Mouse (Mus musculus) gastrocnemius, postnatal 14 days (tissue): ENCODE measurements around the gene Nrbf2. TPM values are rescaled to one million over a fixed set of nuclear protein-coding genes. Genes with fewer than 3 reads are reported as not detected.

Experiments
- DNase-seq: peaks from one replicate; pipeline ENCODE4 v3.0.0; 2021; ENCODE audit warnings: mixed read lengths
- intact Hi-C: fragments of 180-260 bp; cut with DNase I; formaldehyde crosslinking; loops from one replicate; pipeline ENCODE4 v1.15.1; 2025; ENCODE audit warnings: low total_unique reads
- long read RNA-seq, 2 experiments: library from polyadenylated mRNA; stranded (forward); transcript quantifications; one replicate each; pipeline ENCODE4 v2.0.0; 2021
- total RNA-seq, 2 experiments: library from RNA; stranded (reverse); gene quantifications; 2 replicates each; pipeline ENCODE4 v1.2.3; 2021

Gene Nrbf2
- 10 to 100 TPM in 1 of 2 experiments, 1 to 10 TPM in 1; 8.7 to 12.4 TPM for total RNA-seq
- long read RNA-seq, experiment 1, transcript Nrbf2-201 (4 exons, 1,813 nt) = major isoform, 25 of 31 reads
- long read RNA-seq, experiment 1, partial matches to known transcripts = 0 of 31 reads
- long read RNA-seq, experiment 1, other reads (novel, unspliced or antisense) = 6 of 31 reads
- long read RNA-seq, experiment 2, transcript Nrbf2-201 (4 exons, 1,813 nt) = major isoform, 24 of 26 reads
- long read RNA-seq, experiment 2, partial matches to known transcripts = 0 of 26 reads
- long read RNA-seq, experiment 2, other reads (novel, unspliced or antisense) = 2 of 26 reads

DNA sequence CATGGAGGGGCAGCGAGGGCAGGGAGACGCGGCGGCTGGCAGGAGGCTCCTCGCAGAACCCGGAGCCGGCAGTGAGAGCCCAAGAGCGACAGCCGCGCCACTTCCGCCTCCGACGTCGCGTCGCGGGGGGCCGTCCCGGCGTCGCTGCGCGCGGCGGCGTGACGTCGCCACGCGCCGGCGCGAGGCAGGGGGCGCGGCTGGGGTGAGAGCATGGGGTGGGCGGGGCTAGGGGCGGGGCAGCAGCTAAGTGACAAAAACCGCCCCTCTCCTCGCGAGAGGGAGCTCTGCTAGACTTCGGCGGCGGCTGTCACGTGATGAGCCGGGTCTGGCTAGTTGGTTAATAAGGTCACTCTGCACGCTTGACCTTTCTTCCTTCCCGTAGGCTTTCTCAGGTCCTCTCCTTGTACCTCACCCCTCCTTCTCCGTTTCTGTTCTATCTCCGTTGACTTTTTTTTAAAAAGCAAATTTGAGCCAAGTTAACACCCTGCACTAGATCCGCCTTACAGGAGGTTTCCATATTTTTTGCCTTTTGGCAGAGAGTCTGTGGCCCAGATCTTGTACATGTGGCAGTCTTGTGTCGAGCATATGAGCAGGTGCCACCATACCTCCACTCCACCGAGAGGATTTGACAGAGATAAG, at the start of gene Nrbf2:
Gene Nrbf2 (minus strand): TSS at position 130 of the 639 bp plus-strand sequence.
- intact Hi-C loops = no loop called here
- DNase-seq = peak; percentile 89

DNA sequence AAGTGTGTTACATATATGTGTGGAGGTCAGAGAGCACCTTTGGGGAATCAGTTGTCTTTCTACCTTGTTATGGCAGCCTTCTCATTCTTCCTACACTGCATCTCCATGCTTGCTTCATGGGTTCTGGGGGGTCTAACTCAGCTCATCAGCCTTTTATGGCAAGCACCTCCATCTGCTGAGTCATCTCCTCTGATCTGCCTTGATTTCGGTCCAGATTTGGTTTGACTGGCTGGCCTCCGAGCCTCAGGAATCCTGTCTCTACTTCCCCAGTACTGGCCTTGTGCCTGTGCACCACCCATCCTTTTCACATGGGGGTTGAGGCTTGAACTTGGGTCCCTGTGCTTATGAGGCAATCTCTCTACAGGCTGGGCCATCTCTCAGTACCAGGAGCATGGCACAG, 45.5 kb upstream of the Nrbf2 start:
- intact Hi-C loops = no loop called here
- no peak for DNase-seq

DNA sequence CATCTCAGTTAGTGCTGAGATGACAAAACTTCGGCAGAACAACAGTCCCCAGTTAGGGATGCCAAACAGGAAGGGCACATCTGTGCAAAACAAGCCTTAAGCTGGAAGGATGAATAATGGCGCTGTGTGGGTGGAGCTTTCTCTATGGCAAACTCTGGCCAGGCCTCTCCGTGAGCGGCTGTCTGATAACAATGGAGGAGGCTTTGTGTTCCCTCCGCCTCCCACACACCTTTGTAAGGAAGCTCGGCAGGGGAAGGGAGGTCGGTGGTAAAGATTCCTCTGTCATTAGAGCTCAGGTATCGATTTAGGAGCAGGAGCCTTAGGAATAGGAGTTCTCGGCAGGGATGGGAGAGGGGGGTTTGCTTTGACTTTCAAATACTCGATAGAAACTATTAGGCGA, 44.6 kb upstream of the Nrbf2 start:
- intact Hi-C loops = loop anchor here (10.0 kb wide), 1 partner anchor 395 kb away; no protein-coding TSS in a partner anchor

DNA sequence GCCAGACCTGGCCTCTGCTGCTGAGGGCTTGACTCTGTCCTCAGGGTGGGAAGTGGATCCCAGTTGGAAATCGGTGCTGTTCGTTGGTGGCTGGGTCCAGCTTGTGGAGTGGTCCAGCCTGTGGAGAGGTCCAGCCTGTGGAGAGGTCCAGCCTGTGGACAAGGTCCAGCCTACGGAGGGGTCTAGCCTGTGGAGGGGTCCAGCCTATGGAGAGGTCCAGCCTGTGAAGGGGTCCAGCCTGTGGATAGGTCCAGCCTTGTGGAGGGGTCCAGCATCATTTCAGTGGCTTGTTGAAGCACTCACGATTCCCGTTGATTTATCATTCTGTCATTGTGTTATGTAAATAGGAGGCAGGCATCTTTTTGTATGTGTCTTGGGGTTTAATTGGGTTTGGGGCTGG, 43.1 kb upstream of the Nrbf2 start:
- no peak for DNase-seq

More for the DNA sequence above, 44.6 kb upstream of the Nrbf2 start:
- DNase-seq = no peak

DNA sequence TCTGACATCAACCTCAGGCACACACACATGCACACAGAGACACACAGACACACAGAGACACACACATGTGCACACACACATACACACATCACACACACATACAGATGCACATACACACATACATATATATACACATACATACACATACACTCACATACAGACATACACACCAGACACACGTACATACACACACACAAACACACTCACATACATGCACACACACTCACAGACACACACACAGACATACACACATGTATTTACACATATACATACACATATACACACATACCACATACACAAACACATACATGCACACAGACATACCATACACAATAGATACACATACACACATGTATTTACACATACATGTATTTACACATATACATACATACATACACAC, 38.9 kb upstream of the Nrbf2 start:
- intact Hi-C loops = loop anchor here (5.0 to 10.0 kb wide), 2 partner anchors 208 to 401 kb away; no protein-coding TSS in a partner anchor

More for the DNA sequence above, 43.1 kb upstream of the Nrbf2 start:
- intact Hi-C loops = loop anchor here (10.0 kb wide), 1 partner anchor 397 kb away; no protein-coding TSS in a partner anchor

DNA sequence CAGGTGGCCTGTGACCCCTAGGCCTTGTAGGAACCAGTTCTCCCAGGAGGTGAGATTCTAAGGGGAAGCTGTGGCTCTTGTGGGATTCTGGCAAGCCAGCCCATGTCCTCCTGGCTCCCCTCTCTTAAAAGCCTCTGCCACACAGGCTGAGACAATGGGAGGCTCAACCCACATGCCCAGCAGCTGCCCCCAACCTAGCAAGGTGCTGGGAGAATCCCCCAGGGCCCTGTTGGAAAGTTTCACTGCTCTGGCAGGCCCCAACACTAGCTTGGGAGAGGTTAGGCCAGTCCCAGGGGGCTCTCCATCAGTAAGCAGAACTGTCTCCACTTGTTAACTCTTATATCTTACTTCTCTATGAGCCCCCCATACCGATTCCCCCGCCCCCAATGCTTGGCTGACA, 36.3 kb upstream of the Nrbf2 start:
- no peak for DNase-seq
- intact Hi-C loops = loop anchor here (5.0 to 10.0 kb wide), 2 partner anchors 211 to 403 kb away; no protein-coding TSS in a partner anchor

More for the DNA sequence above, 38.9 kb upstream of the Nrbf2 start:
- DNase-seq = no peak

DNA sequence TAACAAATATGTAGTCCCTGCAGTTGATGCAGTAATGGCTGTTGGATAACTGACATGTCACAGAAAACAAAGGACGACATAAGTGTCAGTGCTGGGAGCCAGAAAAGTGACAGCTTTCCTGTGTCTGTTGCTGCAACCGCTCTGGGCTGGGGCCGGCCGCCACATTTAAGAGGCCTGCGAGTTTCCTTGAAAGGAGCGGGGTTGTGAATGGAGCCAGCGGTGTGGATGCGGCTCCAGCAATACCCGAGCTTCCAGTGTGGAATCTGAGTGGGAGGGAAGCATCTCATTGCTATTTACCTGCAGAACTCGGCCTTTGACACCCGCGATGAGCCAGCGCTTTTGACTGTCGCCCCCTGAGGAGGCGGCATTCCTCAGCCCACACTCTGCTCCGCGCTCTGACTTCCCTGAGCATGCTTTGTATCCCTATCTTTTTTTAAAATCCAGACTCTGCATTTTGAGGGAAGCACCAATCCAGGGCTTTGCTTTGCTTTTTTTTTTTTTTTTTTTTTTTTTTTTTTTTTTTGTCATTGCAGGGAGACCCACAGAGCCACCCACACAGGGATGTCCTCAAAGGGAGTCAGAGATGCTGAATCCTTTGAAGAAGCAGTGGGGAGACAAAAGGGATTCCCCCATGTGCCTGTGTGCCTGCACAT, 35.2 kb upstream of the Nrbf2 start:
- intact Hi-C loops = loop anchor here (5.0 to 10.0 kb wide), 2 partner anchors 212 to 404 kb away; no protein-coding TSS in a partner anchor
- DNase-seq = no peak

DNA sequence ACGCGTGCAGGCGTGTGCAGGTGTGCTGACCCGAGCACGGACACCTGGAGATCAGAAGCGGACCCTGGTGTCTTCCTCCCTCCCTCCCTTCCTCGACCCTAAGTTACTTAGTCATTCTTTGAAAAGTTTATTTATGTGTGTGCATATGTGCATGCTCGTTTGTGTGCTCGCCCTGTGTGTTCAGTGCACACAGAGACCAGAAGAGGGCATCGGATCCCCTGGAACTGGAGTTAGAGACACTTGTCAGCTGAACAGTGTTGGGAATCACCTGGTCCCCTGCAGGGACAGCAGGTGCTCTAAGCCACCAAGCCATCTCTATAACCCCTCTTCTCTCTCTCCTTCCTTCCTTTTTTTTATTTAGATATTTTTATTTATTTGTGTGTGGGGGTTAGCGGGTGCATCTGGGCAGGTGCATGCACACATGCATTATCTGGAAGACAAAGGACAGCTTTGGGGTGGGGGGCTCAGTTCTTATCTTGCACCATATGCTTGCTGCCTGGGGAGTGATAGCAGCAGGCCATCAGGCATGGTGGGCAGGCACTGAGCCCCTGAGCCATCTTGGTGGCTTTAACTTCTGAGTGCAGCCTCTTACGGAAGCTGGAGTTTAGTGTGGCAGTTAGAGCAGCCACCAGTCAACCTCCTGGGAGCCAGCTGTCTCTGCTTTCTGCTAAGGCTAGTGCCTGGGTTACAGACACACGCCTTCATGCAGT, 34.1 kb upstream of the Nrbf2 start:
- DNase-seq = no peak
- intact Hi-C loops = no loop called here

DNA sequence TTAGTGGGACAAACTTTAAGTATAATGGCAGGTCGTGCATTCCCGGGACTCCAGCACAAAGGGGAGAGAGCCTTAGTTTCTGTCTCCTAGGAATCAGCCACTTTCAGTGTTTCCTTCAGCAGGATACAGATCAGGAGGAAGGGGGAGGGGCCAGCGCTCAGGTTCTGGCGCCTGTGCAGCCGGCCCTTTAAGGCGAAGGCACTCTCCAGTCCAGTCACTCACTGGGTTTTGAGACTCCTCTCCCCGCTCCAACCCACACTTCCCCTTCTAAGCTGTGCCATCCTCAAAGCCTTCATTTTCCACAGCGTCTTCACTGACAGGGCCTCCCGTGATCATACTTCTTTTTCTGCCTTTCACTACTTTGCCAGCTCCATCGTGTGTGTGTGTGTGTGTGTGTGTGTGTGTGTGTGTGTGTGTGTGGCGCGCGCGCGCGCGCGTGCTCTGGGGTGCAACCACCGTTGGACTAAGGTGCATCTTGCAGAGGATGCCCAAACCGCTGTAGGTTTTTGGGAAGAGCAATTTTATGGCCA, 32.9 kb upstream of the Nrbf2 start:
- peak; percentile 34 for DNase-seq
- intact Hi-C loops = no loop called here

DNA sequence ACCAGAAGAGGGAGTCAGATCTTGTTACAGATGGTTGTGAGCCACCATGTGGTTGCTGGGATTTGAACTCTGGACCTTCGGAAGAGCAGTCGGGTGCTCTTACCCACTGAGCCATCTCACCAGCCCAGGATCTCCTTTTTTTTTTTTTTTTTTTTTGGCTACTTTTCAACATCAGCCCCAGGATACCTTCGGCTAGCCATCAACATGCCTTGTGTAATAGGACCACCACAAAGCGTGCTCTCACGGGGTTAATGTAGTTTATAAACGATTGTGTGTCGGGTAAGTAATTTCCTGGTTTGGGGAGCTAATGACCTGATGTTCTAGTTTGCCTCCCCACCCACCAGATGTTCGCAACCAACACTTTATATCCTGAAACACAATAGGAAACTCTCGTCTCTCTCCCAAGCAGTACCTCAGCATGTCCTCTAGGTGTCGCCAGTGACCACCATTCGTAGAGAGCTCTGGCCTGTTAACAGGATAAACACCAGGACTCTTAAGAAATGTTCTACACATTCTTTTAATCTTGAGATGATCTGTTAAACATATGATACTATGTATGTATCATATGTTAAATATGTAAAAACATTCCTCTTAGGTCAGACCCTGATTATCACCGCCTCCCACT, 29.8 kb upstream of the Nrbf2 start:
- intact Hi-C loops = loop anchor here (5.0 kb wide), 1 partner anchor 48 kb away; no protein-coding TSS in a partner anchor
- DNase-seq = peak; percentile 51

DNA sequence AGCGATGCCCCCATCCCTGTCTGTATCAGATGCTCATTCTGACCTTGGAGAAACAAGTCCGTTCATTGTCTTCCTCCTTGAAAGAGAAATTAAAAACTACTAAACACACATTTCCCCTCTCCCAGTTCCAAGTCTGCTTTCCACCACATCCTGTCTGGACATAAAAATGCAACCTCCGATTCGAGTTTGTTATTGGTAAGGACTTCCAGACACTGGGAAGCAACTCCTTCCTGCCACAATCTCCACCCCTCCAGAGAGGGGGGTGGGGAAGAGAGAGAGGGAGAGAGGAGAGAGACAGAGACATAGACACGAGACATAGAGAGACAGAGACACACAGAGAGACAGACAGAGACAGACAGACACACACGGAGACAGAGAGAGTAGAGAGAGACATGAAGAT, 27.4 kb upstream of the Nrbf2 start:
- no peak for DNase-seq
- intact Hi-C loops = loop anchor here (5.0 kb wide), 1 partner anchor 45 kb away; no protein-coding TSS in a partner anchor

DNA sequence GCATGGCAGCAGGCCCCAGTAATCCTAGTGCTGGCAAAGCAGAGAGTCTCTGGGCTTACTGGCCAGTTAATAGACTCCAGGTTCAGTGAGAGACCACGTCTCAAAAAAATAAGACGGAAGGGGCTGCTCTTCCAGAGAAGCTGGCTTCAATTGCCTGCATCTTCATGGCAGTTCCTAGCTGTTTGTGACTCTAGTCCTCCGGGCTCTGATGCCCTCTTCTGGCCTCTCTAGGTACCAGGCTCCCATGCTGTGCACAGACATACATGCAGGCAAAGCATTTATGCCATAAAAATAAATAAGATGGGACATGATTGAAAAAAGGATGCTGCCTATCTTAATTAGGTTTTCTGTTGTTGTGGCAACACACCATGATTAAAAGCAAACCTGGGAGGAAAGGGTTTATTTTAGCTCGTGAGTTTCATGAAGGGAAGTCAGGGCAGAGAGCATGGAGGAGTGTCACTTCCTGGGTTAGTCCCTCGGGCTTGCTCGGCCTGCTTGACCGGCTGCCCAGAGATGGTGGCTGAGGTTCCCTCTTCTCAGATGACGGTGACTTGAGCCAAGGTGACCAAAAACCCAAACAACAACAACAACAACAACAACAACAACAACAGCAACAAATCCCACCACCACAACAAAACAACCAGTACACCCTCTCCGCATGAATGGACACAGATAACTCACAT, 26.3 kb upstream of the Nrbf2 start:
- intact Hi-C loops = loop anchor here (5.0 kb wide), 1 partner anchor 44 kb away; no protein-coding TSS in a partner anchor
- DNase-seq = peak; percentile 62

DNA sequence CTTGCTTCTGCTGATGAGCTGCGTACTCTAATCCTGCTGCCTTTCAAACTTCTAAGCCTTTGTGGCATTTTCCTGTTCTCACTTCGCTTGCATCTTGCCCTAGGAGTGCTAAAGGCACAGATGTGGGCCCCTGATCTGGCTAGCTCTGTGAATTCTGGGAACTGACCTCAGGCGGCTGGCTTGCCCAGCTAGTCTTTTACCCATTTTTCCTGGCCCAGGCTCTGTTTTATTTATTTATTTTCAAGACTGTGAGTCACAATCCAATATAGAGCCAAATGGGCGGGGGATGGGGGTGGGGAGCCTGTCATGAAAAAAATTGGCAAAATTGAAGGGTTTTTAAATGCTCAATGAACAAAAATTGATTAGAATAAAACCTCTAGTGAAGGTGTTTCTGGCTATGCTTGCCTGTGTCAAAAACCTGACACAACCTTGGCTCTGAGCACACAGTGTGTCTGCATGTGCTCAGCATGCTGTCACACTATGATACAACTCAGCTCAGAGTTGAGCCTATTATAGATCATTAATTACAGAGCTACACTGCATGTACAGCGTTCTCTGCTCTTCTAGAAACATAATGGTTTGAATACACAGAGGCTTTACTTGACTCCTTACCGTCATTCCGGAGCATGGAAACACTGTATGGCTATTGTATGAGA, 24.5 kb upstream of the Nrbf2 start:
- intact Hi-C loops = loop anchor here (5.0 to 10.0 kb wide), 2 partner anchors 42 to 405 kb away; no protein-coding TSS in a partner anchor
- no peak for DNase-seq

DNA sequence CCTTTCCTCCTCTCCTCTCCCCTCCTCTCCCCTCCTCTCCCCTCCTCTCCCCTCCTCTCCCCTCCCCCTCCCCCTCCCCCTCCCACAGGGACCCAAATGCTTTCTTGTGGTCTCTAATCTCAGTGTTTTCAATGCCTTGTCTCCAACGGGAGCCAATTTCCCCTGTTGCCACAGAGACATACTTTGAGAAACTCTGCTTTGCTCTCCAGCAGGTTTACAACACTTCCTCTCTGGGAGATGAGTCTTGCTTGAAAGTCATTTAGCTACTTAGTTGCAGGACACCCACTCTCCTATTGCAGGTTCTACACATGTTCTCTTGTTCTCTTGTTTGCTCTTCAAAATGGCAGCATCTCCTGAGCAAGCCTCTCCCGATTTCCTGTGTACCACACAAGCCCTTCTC, 17.2 kb upstream of the Nrbf2 start:
- no peak for DNase-seq
- intact Hi-C loops = loop anchor here (10.0 kb wide), 1 partner anchor 398 kb away; no protein-coding TSS in a partner anchor

DNA sequence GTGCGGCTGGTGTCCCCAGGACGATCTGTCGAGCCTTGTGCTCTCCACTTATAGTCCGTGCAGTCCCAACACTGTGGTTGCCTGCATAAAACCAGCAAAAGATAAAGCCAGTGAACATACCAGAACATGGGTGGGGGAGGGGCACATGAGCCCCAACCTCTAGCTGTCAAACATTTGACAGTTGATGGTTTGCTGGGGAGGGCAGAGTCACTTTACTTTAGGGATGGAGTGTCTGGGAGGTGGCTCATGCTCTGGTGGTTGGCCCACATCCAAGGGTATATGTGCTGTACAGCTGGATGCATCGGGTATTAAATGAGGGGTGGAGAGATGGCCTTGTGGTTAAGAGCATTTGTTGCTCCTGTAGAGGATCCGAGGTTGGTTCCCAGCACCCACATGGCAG, 15.9 kb upstream of the Nrbf2 start:
- intact Hi-C loops = loop anchor here (10.0 kb wide), 1 partner anchor 396 kb away; no protein-coding TSS in a partner anchor
- no peak for DNase-seq

DNA sequence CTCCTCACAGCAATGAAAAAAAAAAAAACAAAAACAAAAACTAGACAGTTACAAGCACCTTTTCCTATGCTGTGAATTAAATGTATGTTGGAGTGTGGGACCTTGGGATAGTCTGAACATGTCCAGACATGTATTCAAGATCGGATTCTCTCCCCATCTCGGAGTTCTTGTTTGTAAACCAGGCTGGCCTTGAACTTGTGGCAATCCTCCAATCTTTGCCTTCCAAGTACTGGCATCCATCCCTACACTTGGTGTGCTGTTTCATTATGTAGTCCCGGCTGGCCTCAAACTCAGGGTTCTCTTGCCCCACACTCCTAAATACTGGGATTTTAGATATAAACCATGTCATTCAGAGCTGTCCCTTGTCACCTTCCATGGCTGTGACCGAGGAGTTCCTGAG, 14.2 kb upstream of the Nrbf2 start:
- intact Hi-C loops = no loop called here
- DNase-seq = no peak

DNA sequence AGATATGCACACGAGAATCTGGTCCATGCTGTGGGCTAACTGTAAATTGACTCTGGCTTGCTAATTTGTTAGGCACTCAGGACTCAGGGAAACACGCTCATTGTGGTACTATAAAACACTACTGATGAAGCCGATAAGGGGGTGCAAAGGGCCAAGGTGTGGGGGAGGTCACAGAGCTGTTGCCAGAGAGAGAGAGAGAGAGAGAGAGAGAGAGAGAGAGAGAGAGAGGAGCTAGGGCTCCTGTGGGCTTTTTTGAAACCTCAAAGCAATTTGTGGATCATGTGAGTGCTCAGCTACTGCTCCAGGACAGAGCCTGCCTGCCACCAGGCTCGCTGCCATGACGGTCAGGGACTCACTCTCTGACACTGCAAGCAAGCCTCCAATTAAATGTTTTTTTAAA, 13.8 kb upstream of the Nrbf2 start:
- DNase-seq = peak; percentile 24
- intact Hi-C loops = no loop called here
